Mouse (Mus musculus) intestine, postnatal 0 days (tissue): ENCODE measurements around the gene Il4ra. TPM values are rescaled to one million over a fixed set of nuclear protein-coding genes. Genes with fewer than 3 reads are reported as not detected.
A peak's percentile ranks its signal among the peaks of the same experiment; 100 is the strongest.

Source experiments
- ATAC-seq: fragments of 200-750 bp; cut with Nextera tagmentation; 2 replicates; pipeline ENCODE4 v1.8.0; 2017; ENCODE audit warnings: mild to moderate bottlenecking, moderate TSS enrichment, moderate library complexity
- H3K27ac ChIP-seq: fragments of 300-500 bp; sonication (generic); 2 replicates; pipeline ENCODE4 v1.5.1; 2014; ENCODE audit warnings: mild to moderate bottlenecking, low read depth, low read length, moderate library complexity
- H3K27me3 ChIP-seq: fragments of 300-500 bp; sonication (generic); replicated peaks from 2 replicates; pipeline ENCODE4 v1.6.1; 2014; ENCODE audit warnings: low read length, mixed read lengths; ENCODE audit not compliant: control insufficient read depth, insufficient read depth
- H3K36me3 ChIP-seq: fragments of 300-500 bp; sonication (generic); 2 replicates; pipeline ENCODE4 v1.6.1; 2014; ENCODE audit warnings: mild to moderate bottlenecking, moderate library complexity; ENCODE audit not compliant: control insufficient read depth, insufficient read depth
- H3K4me1 ChIP-seq: fragments of 300-500 bp; sonication (generic); replicated peaks from 2 replicates; pipeline ENCODE4 v1.6.1; 2014; ENCODE audit warnings: antibody characterized with exemption, low read length, mixed read lengths; ENCODE audit not compliant: control insufficient read depth, insufficient read depth
- H3K4me2 ChIP-seq: fragments of 300-500 bp; sonication (generic); replicated peaks from 2 replicates; pipeline ENCODE4 v1.6.1; 2014; ENCODE audit warnings: low read depth, mild to moderate bottlenecking, moderate library complexity
- H3K4me3 ChIP-seq: fragments of 300-500 bp; sonication (generic); 2 replicates; pipeline ENCODE4 v1.5.1; 2014; ENCODE audit warnings: low read depth, low read length
- H3K9ac ChIP-seq: fragments of 300-500 bp; sonication (generic); 2 replicates; pipeline ENCODE4 v1.6.1; 2014; ENCODE audit warnings: mild to moderate bottlenecking, low read depth, low read length
- H3K9me3 ChIP-seq: fragments of 300-500 bp; sonication (generic); 2 replicates; pipeline ENCODE4 v1.6.1; 2016; ENCODE audit warnings: mixed run types; ENCODE audit not compliant: control insufficient read depth
- CTCF ChIP-seq: sonication (generic); IDR thresholded peaks from 2 replicates; pipeline ENCODE4 v1.5.1; 2016; ENCODE audit warnings: low read depth, mild to moderate bottlenecking, control low read depth, antibody characterized with exemption, moderate library complexity
- WGBS: fragments of 180-500 bp; shearing (Covaris S2); extraction: QIAGEN DNeasy Blood & Tissue Kit; methylation state at CpG from one replicate; pipeline ENCODE4 v1.1.7; 2014; 5-methylcytosine and 5-hydroxymethylcytosine counted together
- polyA plus RNA-seq: library from polyadenylated mRNA; unstranded; fragments of >200 nt; fragmentation: Nextera tagmentation; extraction: Ambion mirVana; gene quantifications from 2 replicates; pipeline ENCODE4 v1.2.1, GENCODE M21; 2015

The Il4ra gene
- polyA plus RNA-seq, 1 experiment from 2014 or later = 32.3 TPM

DNA sequence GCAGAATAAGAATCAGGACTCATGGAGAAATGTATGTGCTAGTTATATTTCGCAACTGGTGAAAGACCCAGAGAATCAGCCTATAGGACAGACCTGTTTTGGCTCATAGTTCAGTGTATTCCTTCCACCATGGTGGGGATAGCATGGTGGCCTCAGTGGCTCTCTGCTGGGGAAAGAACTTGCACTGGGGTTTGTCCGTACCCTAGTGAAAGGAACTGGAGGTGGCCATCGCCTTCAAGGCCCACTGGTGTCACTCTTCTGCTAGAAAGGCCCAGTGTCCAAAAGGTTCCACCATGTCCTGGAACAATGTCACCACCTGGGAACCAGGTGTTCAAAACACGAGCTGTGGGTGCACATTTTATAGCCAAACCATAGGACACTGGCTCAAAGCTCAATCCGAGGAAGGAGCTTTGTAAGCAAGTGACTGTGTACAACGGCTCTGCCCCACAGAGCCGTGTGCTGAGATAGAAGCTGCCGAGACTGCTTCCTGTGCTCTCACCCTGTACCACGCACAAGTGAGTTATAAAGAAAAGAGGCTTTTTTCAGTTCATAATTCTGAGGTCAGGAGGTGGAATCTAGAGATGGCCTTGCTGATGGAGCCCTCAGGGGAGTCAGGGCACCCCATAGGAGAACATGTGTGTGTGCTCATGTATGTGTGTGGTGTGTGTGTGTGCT, 27.8 kb downstream of the Il4ra start:
- Histone ChIP-seq H3K9me3 (no peaks in the 10 kb centered on the region), H3K27ac (no peak overlapping the region), H3K9ac (no peak overlapping the region), H3K4me3 (no peak overlapping the region), H3K27me3 (no peaks in the 10 kb centered on the region), H3K4me1 (no peaks in the 10 kb centered on the region), H3K4me2 (no peak overlapping the region), H3K36me3 (peaks cover 33% of the 10 kb centered on the region)
- ATAC-seq = no peak
- no peak for TF ChIP-seq CTCF
- whole genome bisulfite sequencing = 78% methylated on average over 9 of the region's 9 CpGs

DNA sequence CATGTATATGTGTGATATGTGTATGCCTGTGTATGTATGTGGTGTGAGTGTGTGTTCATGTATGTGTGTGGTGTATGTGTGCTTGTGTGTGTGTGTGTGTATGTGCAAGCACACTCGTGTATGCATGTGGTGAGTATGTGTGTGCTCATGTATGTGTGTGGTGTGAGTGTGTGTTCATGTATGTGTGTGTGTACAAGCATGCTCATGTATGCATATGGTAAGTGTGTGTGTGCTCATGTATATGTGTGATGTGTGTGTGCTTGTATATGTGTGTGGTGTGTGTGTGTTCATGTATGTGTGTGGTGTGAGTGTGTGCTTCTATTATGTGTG, 28.3 kb downstream of the Il4ra start:
- no peaks in the 10 kb centered on the region for H3K9me3 ChIP-seq
- WGBS = 87% methylated on average over 1 of the region's 1 CpGs
- no peak overlapping the region for H3K9ac ChIP-seq
- H3K4me1 ChIP-seq = no peaks in the 10 kb centered on the region
- no peak for TF ChIP-seq CTCF
- ATAC-seq = no peak
- H3K27me3 ChIP-seq = no peaks in the 10 kb centered on the region
- H3K36me3 ChIP-seq = peaks cover 28% of the 10 kb centered on the region
- no peak overlapping the region for H3K4me2 ChIP-seq
- no peak overlapping the region for H3K27ac ChIP-seq
- H3K4me3 ChIP-seq = no peak overlapping the region

- 0 out of 2 replicates have a peak overlapping the region, but pooled peaks have one; percentile 1 for H3K4me3 ChIP-seq
- H3K4me1 ChIP-seq = no peaks in the 10 kb centered on the region
- H3K36me3 ChIP-seq = peaks cover 22% of the 10 kb centered on the region
- TF ChIP-seq CTCF = no peak
- 12% methylated on average over 16 of the region's 16 CpGs for WGBS
- no peak overlapping the region; the same call in 1 of the 2 replicates for H3K27ac ChIP-seq
- no peaks in the 10 kb centered on the region for H3K9me3 ChIP-seq
- H3K9ac ChIP-seq = no peak overlapping the region
- ATAC-seq = no peak
- H3K27me3 ChIP-seq = no peaks in the 10 kb centered on the region
- peak overlapping the region; percentile 46 for H3K4me2 ChIP-seq
Observed at GRCm38 (mm10) chr7:125580625-125581316, 28.9 kb downstream of the Il4ra start.

GRCm38 (mm10) chr7:125581317-125581672, 29.4 kb downstream of the Il4ra start:
- Histone ChIP-seq H3K9me3 (no peaks in the 10 kb centered on the region), H3K27ac (no peak overlapping the region; the same call in 1 of the 2 replicates), H3K9ac (no peak overlapping the region), H3K27me3 (no peaks in the 10 kb centered on the region), H3K4me3 (0 out of 2 replicates have a peak overlapping the region, but pooled peaks have one; percentile 1), H3K4me1 (no peaks in the 10 kb centered on the region), H3K36me3 (peaks cover 16% of the 10 kb centered on the region), H3K4me2 (peak overlapping the region; percentile 46)
- peak; percentile 100 for TF ChIP-seq CTCF
- 2% methylated on average over 21 of the region's 21 CpGs for whole genome bisulfite sequencing
- peak; percentile 39 for ATAC-seq

- Histone ChIP-seq H3K4me3 (no peak overlapping the region), H3K4me2 (no peak overlapping the region), H3K9me3 (no peaks in the 10 kb centered on the region), H3K36me3 (no peaks in the 10 kb centered on the region), H3K27me3 (no peaks in the 10 kb centered on the region), H3K4me1 (no peaks in the 10 kb centered on the region), H3K9ac (no peak overlapping the region), H3K27ac (no peak overlapping the region)
- no peak for ATAC-seq
- 72% methylated on average over 6 of the region's 6 CpGs for WGBS
- 0 out of 2 replicates have a peak, but pooled peaks have one; percentile 1 for TF ChIP-seq CTCF
Observed at GRCm38 (mm10) chr7:125583325-125584004, 31.5 kb downstream of the Il4ra start.

DNA sequence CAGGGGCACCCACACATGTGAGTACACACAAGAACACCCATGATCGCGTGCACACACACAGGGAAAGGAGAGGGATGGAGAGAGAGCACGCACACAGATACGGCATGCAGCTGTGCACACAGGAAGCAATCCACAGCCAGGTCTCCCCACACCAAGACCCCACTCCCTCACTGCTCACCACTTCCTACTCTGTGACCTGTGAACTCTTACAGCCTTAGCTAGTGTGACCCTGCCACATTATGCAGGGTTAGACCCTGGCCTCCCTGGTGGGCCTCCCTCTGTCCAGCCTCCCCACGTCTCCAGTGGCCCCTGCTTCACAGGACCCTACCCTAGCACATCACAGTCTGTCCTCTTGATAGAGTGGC, 32.1 kb downstream of the Il4ra start:
- H3K4me1 ChIP-seq = no peaks in the 10 kb centered on the region
- H3K36me3 ChIP-seq = no peaks in the 10 kb centered on the region
- no peak overlapping the region for H3K27ac ChIP-seq
- H3K4me3 ChIP-seq = no peak overlapping the region
- no peak overlapping the region for H3K4me2 ChIP-seq
- no peak for TF ChIP-seq CTCF
- 71% methylated on average over 5 of the region's 5 CpGs for WGBS
- ATAC-seq = no peak
- no peaks in the 10 kb centered on the region for H3K27me3 ChIP-seq
- H3K9me3 ChIP-seq = no peaks in the 10 kb centered on the region
- H3K9ac ChIP-seq = no peak overlapping the region
